Mouse (Mus musculus) E14TG2a.4 (cell line): ENCODE data around the gene Sbds.

Experiments used
- CTCF ChIP-seq: conservative IDR thresholded peaks from 2 replicates; pipeline ENCODE4 v1.5.1; 2014; ENCODE audit warnings: low read length
- NANOG ChIP-seq: IDR thresholded peaks from 2 replicates; pipeline ENCODE4 v1.6.1; 2014; ENCODE audit warnings: borderline replicate concordance, low read length, mixed read lengths
- POU5F1 ChIP-seq: IDR thresholded peaks from 2 replicates; pipeline ENCODE4 v1.6.1; 2014; ENCODE audit warnings: low read length, borderline replicate concordance

DNA sequence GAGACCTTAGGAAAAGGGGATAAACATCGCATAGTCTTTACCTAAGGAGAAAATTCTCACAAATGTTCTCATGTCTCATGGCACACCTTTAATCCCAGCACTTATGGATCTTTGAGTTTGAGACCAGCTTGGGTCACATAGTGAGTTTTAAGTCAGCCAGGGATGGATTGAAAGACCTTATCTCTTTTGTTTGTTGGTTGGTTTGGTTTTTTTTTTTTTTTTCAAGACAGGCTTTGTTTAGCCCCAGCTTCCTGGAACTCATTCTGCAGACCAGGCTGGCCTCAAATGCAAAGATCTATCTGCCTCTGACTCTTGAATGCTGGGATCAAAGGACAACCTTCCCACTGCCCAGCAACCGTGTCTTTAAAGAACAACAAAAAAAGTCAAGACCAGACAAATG is 34.0 kb downstream of the Sbds start:
- TF ChIP-seq CTCF = no peak
- no peak for TF ChIP-seq NANOG
- no peak for TF ChIP-seq POU5F1
